Mouse (Mus musculus) embryonic facial prominence, embryonic 14.5 days (tissue): Measurements from ENCODE around the gene Dnase1l3. TPM values are rescaled to one million over a fixed set of nuclear protein-coding genes. Genes with fewer than 3 reads are reported as not detected.

ENCODE experiments used
- ATAC-seq: fragments of 200-750 bp; cut with Nextera tagmentation; 2 replicates; pipeline ENCODE4 v1.8.0; 2017; ENCODE audit warnings: low read depth, moderate number of reproducible peaks, moderate TSS enrichment
- DNase-seq: peaks from one replicate; pipeline ENCODE4 v3.0.0-alpha.2; 2015; ENCODE audit warnings: low spot score
- H3K27ac ChIP-seq: fragments of 300-500 bp; sonication (generic); replicated peaks from 2 replicates; pipeline ENCODE4 v1.5.1; 2014; ENCODE audit warnings: low read depth, mild to moderate bottlenecking, low read length, moderate library complexity
- H3K27me3 ChIP-seq: fragments of 300-500 bp; sonication (generic); replicated peaks from 2 replicates; pipeline ENCODE4 v1.6.1; 2014; ENCODE audit warnings: low read length; ENCODE audit not compliant: control insufficient read depth, insufficient read depth
- H3K36me3 ChIP-seq: fragments of 300-500 bp; sonication (generic); 2 replicates; pipeline ENCODE4 v1.6.1; 2014; ENCODE audit warnings: low read length, mixed read lengths; ENCODE audit not compliant: control insufficient read depth, insufficient read depth
- H3K4me1 ChIP-seq: fragments of 300-500 bp; sonication (generic); 2 replicates; pipeline ENCODE4 v1.6.1; 2014; ENCODE audit warnings: antibody characterized with exemption, low read length; ENCODE audit not compliant: control insufficient read depth, insufficient read depth
- H3K4me2 ChIP-seq: fragments of 300-500 bp; sonication (generic); 2 replicates; pipeline ENCODE4 v1.6.1; 2014; ENCODE audit warnings: low read depth, mild to moderate bottlenecking, low read length, moderate library complexity, mixed read lengths
- H3K4me3 ChIP-seq: fragments of 300-500 bp; sonication (generic); 2 replicates; pipeline ENCODE4 v1.5.1; 2014; ENCODE audit warnings: low read depth, mild to moderate bottlenecking, low read length
- H3K9ac ChIP-seq: fragments of 300-500 bp; sonication (generic); 2 replicates; pipeline ENCODE4 v1.6.1; 2014; ENCODE audit warnings: low read depth, mild to moderate bottlenecking, low read length, moderate library complexity, mixed read lengths
- H3K9me3 ChIP-seq: fragments of 300-500 bp; sonication (generic); 2 replicates; pipeline ENCODE4 v1.6.1; 2016; ENCODE audit warnings: low read length; ENCODE audit not compliant: control insufficient read depth
- WGBS: fragments of 180-500 bp; shearing (Covaris S2); extraction: QIAGEN DNeasy Blood & Tissue Kit; methylation state at CpG from one replicate; pipeline ENCODE4 v1.1.7; 2014; 5-methylcytosine and 5-hydroxymethylcytosine counted together
- polyA plus RNA-seq: library from polyadenylated mRNA; unstranded; fragments of >200 nt; fragmentation: Nextera tagmentation; extraction: Ambion mirVana; gene quantifications from 2 replicates; pipeline ENCODE4 v1.2.1, GENCODE M21; 2014

Dnase1l3 gene
- polyA plus RNA-seq, 1 experiment from 2014 or later, result 0.89 TPM

- Histone ChIP-seq H3K4me1 (no peaks in the 10 kb centered on the region), H3K9me3 (no peaks in the 10 kb centered on the region), H3K36me3 (peaks cover 92% of the 10 kb centered on the region), H3K27me3 (no peaks in the 10 kb centered on the region), H3K4me3 (no peak overlapping the region), H3K9ac (no peak overlapping the region), H3K27ac (no peak overlapping the region), H3K4me2 (no peak overlapping the region)
- ATAC-seq, result no peak
- no peak for DNase-seq
- 78% methylated on average over 7 of the region's 7 CpGs for WGBS
Measured at GRCm38 (mm10) chr14:7929029-7929428, 65.3 kb downstream of the Dnase1l3 start.

- DNase-seq (no peak), ATAC-seq (no peak)
- Histone ChIP-seq H3K27me3 (no peaks in the 10 kb centered on the region), H3K9me3 (no peaks in the 10 kb centered on the region), H3K4me2 (no peak overlapping the region), H3K36me3 (peaks cover 92% of the 10 kb centered on the region), H3K9ac (no peak overlapping the region), H3K27ac (no peak overlapping the region), H3K4me1 (no peaks in the 10 kb centered on the region), H3K4me3 (no peak overlapping the region)
- 70% methylated on average over 1 of the region's 1 CpGs for WGBS
Measured at GRCm38 (mm10) chr14:7928362-7928761, 66.0 kb downstream of the Dnase1l3 start.

GRCm38 (mm10) chr14:7923635-7924034, 70.7 kb downstream of the Dnase1l3 start:
- Histone ChIP-seq H3K27me3 (no peaks in the 10 kb centered on the region), H3K36me3 (peaks cover 90% of the 10 kb centered on the region), H3K27ac (no peak overlapping the region), H3K4me1 (no peaks in the 10 kb centered on the region), H3K9ac (no peak overlapping the region), H3K4me2 (no peak overlapping the region), H3K9me3 (no peaks in the 10 kb centered on the region), H3K4me3 (no peak overlapping the region)
- ATAC-seq (no peak), DNase-seq (no peak)

- no peak for DNase-seq
- no peak overlapping the region for H3K27ac ChIP-seq
- H3K9me3 ChIP-seq, result no peaks in the 10 kb centered on the region
- H3K9ac ChIP-seq, result no peak overlapping the region
- peaks cover 95% of the 10 kb centered on the region for H3K36me3 ChIP-seq
- no peaks in the 10 kb centered on the region for H3K4me1 ChIP-seq
- no peaks in the 10 kb centered on the region for H3K27me3 ChIP-seq
- ATAC-seq, result no peak
- 86% methylated on average over 5 of the region's 5 CpGs for WGBS
- H3K4me3 ChIP-seq, result no peak overlapping the region
- no peak overlapping the region for H3K4me2 ChIP-seq
Measured at GRCm38 (mm10) chr14:7921459-7921858, 72.9 kb downstream of the Dnase1l3 start.

- Histone ChIP-seq H3K36me3 (peaks cover 97% of the 10 kb centered on the region), H3K9me3 (no peaks in the 10 kb centered on the region)
- WGBS, result 67% methylated on average over 4 of the region's 4 CpGs
Measured at GRCm38 (mm10) chr14:7919921-7920320, 74.5 kb downstream of the Dnase1l3 start.

GRCm38 (mm10) chr14:7919309-7919708, 75.1 kb downstream of the Dnase1l3 start:
- no peaks in the 10 kb centered on the region for H3K9me3 ChIP-seq
- no peak overlapping the region for H3K4me3 ChIP-seq
- no peak overlapping the region for H3K9ac ChIP-seq
- no peak for DNase-seq
- H3K27ac ChIP-seq, result no peak overlapping the region
- no peak overlapping the region for H3K4me2 ChIP-seq
- H3K27me3 ChIP-seq, result no peaks in the 10 kb centered on the region
- 89% methylated on average over 5 of the region's 5 CpGs for WGBS
- peaks cover 97% of the 10 kb centered on the region for H3K36me3 ChIP-seq
- no peaks in the 10 kb centered on the region for H3K4me1 ChIP-seq
- no peak for ATAC-seq

More at GRCm38 (mm10) chr14:7919921-7920320, 74.5 kb downstream of the Dnase1l3 start:
- H3K27ac ChIP-seq, result no peak overlapping the region
- H3K4me2 ChIP-seq, result no peak overlapping the region
- no peak overlapping the region for H3K4me3 ChIP-seq
- H3K27me3 ChIP-seq, result no peaks in the 10 kb centered on the region
- no peaks in the 10 kb centered on the region for H3K4me1 ChIP-seq
- ATAC-seq (no peak), DNase-seq (no peak)
- H3K9ac ChIP-seq, result no peak overlapping the region

- 84% methylated on average over 6 of the region's 6 CpGs for WGBS
- DNase-seq (no peak), ATAC-seq (no peak)
- H3K27me3 ChIP-seq, result no peaks in the 10 kb centered on the region
- H3K36me3 ChIP-seq, result peaks cover 92% of the 10 kb centered on the region
- peaks cover 3% of the 10 kb centered on the region; the same call in 1 of the 2 replicates for H3K4me1 ChIP-seq
- H3K27ac ChIP-seq, result no peak overlapping the region
- H3K9ac ChIP-seq, result no peak overlapping the region
- no peak overlapping the region for H3K4me3 ChIP-seq
- H3K9me3 ChIP-seq, result no peaks in the 10 kb centered on the region
- H3K4me2 ChIP-seq, result no peak overlapping the region
Measured at GRCm38 (mm10) chr14:7918150-7918991, 76.0 kb downstream of the Dnase1l3 start.
